Mouse (Mus musculus) cortical plate, adult 2 months (tissue): ENCODE data around the gene Lrrc15.

Experiments
- CTCF ChIP-seq: fragments of 200-500 bp; IDR thresholded peaks from 2 replicates; pipeline ENCODE4 v1.5.1; 2011; ENCODE audit warnings: mild to moderate bottlenecking, control low read depth, low read length; ENCODE audit not compliant: insufficient read depth; ENCODE audit errors: extremely low read depth
- POLR2A ChIP-seq: fragments of 200-500 bp; IDR thresholded peaks from 2 replicates; pipeline ENCODE4 v1.6.1; 2011; ENCODE audit warnings: mild to moderate bottlenecking, low read length, control low read depth; ENCODE audit not compliant: insufficient read depth; ENCODE audit errors: extremely low read depth

DNA sequence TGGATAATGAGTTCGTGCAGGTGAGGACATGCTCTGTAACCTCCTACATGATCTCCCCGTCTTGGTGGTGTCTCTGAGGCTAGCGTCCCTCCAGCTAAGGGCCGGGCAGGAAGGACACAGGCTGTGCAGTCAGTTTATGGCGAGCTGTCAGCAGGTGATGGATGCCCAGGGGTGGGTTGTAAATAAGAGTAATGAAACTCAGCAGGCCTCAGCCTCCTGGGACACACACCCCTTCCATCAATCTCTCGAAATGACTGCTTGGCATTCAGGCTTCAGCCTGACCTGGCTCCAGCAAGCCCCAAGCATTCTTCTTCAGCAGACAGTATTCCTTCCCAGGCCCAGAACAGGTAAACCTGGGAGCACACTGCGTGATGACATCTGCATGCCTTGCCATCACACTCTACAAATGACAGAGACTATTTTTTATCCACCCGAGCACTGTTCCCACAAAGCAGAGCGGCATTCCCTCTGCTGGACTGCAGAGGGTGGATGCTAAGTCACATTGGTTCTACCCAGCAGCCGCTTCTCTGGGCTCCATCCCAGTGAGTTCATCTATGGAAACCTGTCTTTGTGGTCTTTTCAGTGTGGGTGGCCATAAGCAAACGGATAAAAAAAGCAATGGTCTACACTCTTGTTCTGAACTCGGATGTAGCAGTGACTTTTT, 38.9 kb downstream of the Lrrc15 start:
- TF ChIP-seq CTCF (no peak), POLR2A (no peak)
